Mouse (Mus musculus) MEL (cell line): ENCODE data around the gene Fam110c. TPM values are rescaled to one million over a fixed set of nuclear protein-coding genes. Genes with fewer than 3 reads are reported as not detected.

Experiments
- DNase-seq: peaks from one replicate; pipeline ENCODE4 v3.0.0; 2011; ENCODE audit warnings: low read depth, low spot score
- H3K27ac ChIP-seq: 2 replicates; pipeline ENCODE4 v1.5.1; 2012; ENCODE audit warnings: low read depth, mild to moderate bottlenecking, control low read depth, low read length, moderate library complexity; ENCODE audit not compliant: control insufficient read depth
- H3K27me3 ChIP-seq, 2 experiments: fragments of 150-350 bp in 1 of 2; sonication (generic) in 1 of 2; 2 replicates each; pipeline ENCODE4 v1.6.1; 2012; ENCODE audit warnings: low read length in 2 of 2, mild to moderate bottlenecking in 2 of 2, improper control_type of control experiment in 1 of 2, moderate library complexity in 1 of 2; ENCODE audit not compliant: insufficient read depth in 2 of 2, control insufficient read depth in 1 of 2
- H3K36me3 ChIP-seq, 2 experiments: 2 replicates each; pipeline ENCODE4 v1.6.1; 2012 to 2014; ENCODE audit warnings: low read length in 2 of 2, improper control_type of control experiment in 1 of 2, inconsistent platforms in 1 of 2, mild to moderate bottlenecking in 1 of 2; ENCODE audit not compliant: insufficient read depth in 2 of 2, control insufficient read depth in 1 of 2
- H3K4me1 ChIP-seq, 2 experiments: fragments of 150-350 bp in 1 of 2; sonication (generic) in 1 of 2; 2 replicates each; pipeline ENCODE4 v1.6.1; 2012; ENCODE audit warnings: low read length in 2 of 2, improper control_type of control experiment in 1 of 2, mild to moderate bottlenecking in 1 of 2; ENCODE audit not compliant: insufficient read depth in 2 of 2, control insufficient read depth in 1 of 2
- H3K4me3 ChIP-seq, 2 experiments: fragments of 150-350 bp in 1 of 2; sonication (generic) in 1 of 2; 2 replicates each; pipeline ENCODE4 v1.5.1; 2012; ENCODE audit warnings: low read depth in 2 of 2, low read length in 2 of 2, mild to moderate bottlenecking in 2 of 2, moderate library complexity in 2 of 2, control low read depth in 1 of 2, improper control_type of control experiment in 1 of 2; ENCODE audit not compliant: control insufficient read depth in 1 of 2, insufficient read depth in 1 of 2
- H3K79me2 ChIP-seq: 2 replicates; pipeline ENCODE4 v1.6.1; 2012; ENCODE audit warnings: mild to moderate bottlenecking, low read length, moderate library complexity; ENCODE audit not compliant: control insufficient read depth, poor library complexity, insufficient read depth
- H3K9ac ChIP-seq: 2 replicates; pipeline ENCODE4 v1.6.1; 2012; ENCODE audit warnings: low read depth, mild to moderate bottlenecking, control low read depth, low read length, moderate library complexity; ENCODE audit not compliant: control insufficient read depth, poor library complexity, severe bottlenecking
- H3K9me3 ChIP-seq: fragments of 150-350 bp; sonication (generic); replicated peaks from 2 replicates; pipeline ENCODE4 v1.6.1; 2012; ENCODE audit warnings: mild to moderate bottlenecking, low read length, improper control_type of control experiment, moderate library complexity; ENCODE audit not compliant: insufficient read depth
- CHD1 ChIP-seq: IDR thresholded peaks from 2 replicates; pipeline ENCODE4 v1.6.1; 2012; ENCODE audit warnings: low read depth, mild to moderate bottlenecking, inconsistent platforms, low read length, improper control_type of control experiment
- CHD2 ChIP-seq: IDR thresholded peaks from 2 replicates; pipeline ENCODE4 v1.6.1; 2011; ENCODE audit warnings: low read length, improper control_type of control experiment
- CTCF ChIP-seq, 3 experiments: IDR thresholded peaks in 2 of 3; conservative IDR thresholded peaks in 1 of 3; 2 replicates each; pipeline ENCODE4 v1.5.1; 2011 to 2012; ENCODE audit warnings: low read length in 3 of 3, low read depth in 2 of 3, mild to moderate bottlenecking in 2 of 3, improper control_type of control experiment in 1 of 3, inconsistent platforms in 1 of 3, mixed read lengths in 1 of 3, moderate library complexity in 1 of 3; ENCODE audit not compliant: control insufficient read depth in 1 of 3, insufficient read depth in 1 of 3, poor library complexity in 1 of 3, severe bottlenecking in 1 of 3
- ELF1 ChIP-seq: IDR thresholded peaks from 2 replicates; pipeline ENCODE4 v1.6.1; 2014; ENCODE audit warnings: low read depth, mild to moderate bottlenecking, inconsistent platforms, low read length, improper control_type of control experiment, moderate library complexity
- EP300 ChIP-seq, 2 experiments: IDR thresholded peaks; 2 replicates each; pipeline ENCODE4 v1.6.1; 2011; ENCODE audit warnings: improper control_type of control experiment in 2 of 2, low read length in 2 of 2, low read depth in 1 of 2, mild to moderate bottlenecking in 1 of 2
- ETS1 ChIP-seq: IDR thresholded peaks from 2 replicates; pipeline ENCODE4 v1.6.1; 2012; ENCODE audit warnings: low read depth, mild to moderate bottlenecking, inconsistent platforms, low read length, improper control_type of control experiment, moderate library complexity
- GABPA ChIP-seq: IDR thresholded peaks from 2 replicates; pipeline ENCODE4 v1.6.1; 2012; ENCODE audit warnings: low read depth, mild to moderate bottlenecking, inconsistent platforms, low read length, improper control_type of control experiment, moderate library complexity
- JUND ChIP-seq: IDR thresholded peaks from 2 replicates; pipeline ENCODE4 v1.6.1; 2011; ENCODE audit warnings: low read depth, mild to moderate bottlenecking, improper control_type of control experiment, low read length
- KAT2A ChIP-seq: conservative IDR thresholded peaks from 2 replicates; pipeline ENCODE4 v1.6.1; 2012; ENCODE audit warnings: low read depth, low read length, improper control_type of control experiment, inconsistent platforms
- MAZ ChIP-seq: IDR thresholded peaks from 2 replicates; pipeline ENCODE4 v1.6.1; 2012; ENCODE audit warnings: low read depth, mild to moderate bottlenecking, inconsistent platforms, low read length, improper control_type of control experiment
- MEF2A ChIP-seq: IDR thresholded peaks from 2 replicates; pipeline ENCODE4 v1.6.1; 2014; ENCODE audit warnings: low read depth, mild to moderate bottlenecking, inconsistent platforms, low read length, improper control_type of control experiment; ENCODE audit not compliant: poor library complexity, insufficient replicate concordance, severe bottlenecking; ENCODE audit errors: extremely low read depth
- MYB ChIP-seq: IDR thresholded peaks from 2 replicates; pipeline ENCODE4 v1.6.1; 2011; ENCODE audit warnings: mild to moderate bottlenecking, low read depth, low read length, improper control_type of control experiment
- RAD21 ChIP-seq: IDR thresholded peaks from 2 replicates; pipeline ENCODE4 v1.6.1; 2011; ENCODE audit warnings: mild to moderate bottlenecking, low read depth, low read length, improper control_type of control experiment
- RCOR1 ChIP-seq: IDR thresholded peaks from 2 replicates; pipeline ENCODE4 v1.6.1; 2012; ENCODE audit warnings: low read depth, mild to moderate bottlenecking, inconsistent platforms, low read length, improper control_type of control experiment
- SMC3 ChIP-seq: IDR thresholded peaks from 2 replicates; pipeline ENCODE4 v1.6.1; 2011; ENCODE audit warnings: low read depth, low read length, improper control_type of control experiment
- TCF12 ChIP-seq: IDR thresholded peaks from 2 replicates; pipeline ENCODE4 v1.6.1; 2014; ENCODE audit warnings: low read depth, mild to moderate bottlenecking, inconsistent platforms, low read length, improper control_type of control experiment, moderate library complexity
- ZKSCAN1 ChIP-seq: IDR thresholded peaks from 2 replicates; pipeline ENCODE4 v1.6.1; 2012; ENCODE audit warnings: low read depth, mild to moderate bottlenecking, inconsistent platforms, low read length, improper control_type of control experiment, moderate library complexity
- polyA plus RNA-seq, 2 experiments: library from polyadenylated mRNA; stranded (reverse) in 1 of 2; unstranded in 1 of 2; fragments of >175 nt in 1 of 2; fragments of >200 nt in 1 of 2; gene quantifications; 2 replicates each; pipeline versions ENCODE4 v1.2.1 to v1.2.4; 2012; ENCODE audit warnings: low replicate concordance in 2 of 2, low read depth in 1 of 2; ENCODE audit not compliant: insufficient read length in 2 of 2, insufficient read depth in 1 of 2, missing spikeins in 1 of 2
- total RNA-seq: library from RNA; depleted of rRNA; stranded (reverse); fragments of 300-350 nt; gene quantifications from 2 replicates; pipeline ENCODE4 v1.2.3, GENCODE M21; 2012

Fam110c gene
- total and polyA plus RNA-seq, 3 experiments: 0.04 to 0.40 TPM; not detected in 1

- no peak overlapping the region for H3K4me3 ChIP-seq
- no peaks in the 10 kb centered on the region for H3K9me3 ChIP-seq
- no peaks in the 10 kb centered on the region for H3K4me1 ChIP-seq
- no peak overlapping the region for H3K27ac ChIP-seq
- DNase-seq: no peak
- no peak overlapping the region for H3K9ac ChIP-seq
- TF ChIP-seq CHD1 (no peak), GABPA (no peak), MYB (no peak), CHD2 (no peak), TCF12 (no peak), MEF2A (no peak), ZKSCAN1 (no peak), ELF1 (no peak), JUND (no peak), RCOR1 (no peak)
- H3K27me3 ChIP-seq: no peaks in the 10 kb centered on the region; a peak in 2 of 4 replicates
- no peaks in the 10 kb centered on the region for H3K79me2 ChIP-seq
- no peaks in the 10 kb centered on the region for H3K36me3 ChIP-seq
Measured at GRCm38 (mm10) chr12:31101821-31102220, 28.2 kb downstream of the Fam110c start.

GRCm38 (mm10) chr12:31116005-31116466 lies 42.4 kb downstream of the Fam110c start:
- no peak overlapping the region for H3K4me3 ChIP-seq
- TF ChIP-seq RAD21 (peak; percentile 41), EP300 (IDR thresholded peaks at IDR 0.05; ENCODE audit: low read depth in 1 of 2, low read length in 2 of 2) (no peak), CTCF (IDR thresholded peaks at IDR 0.05 in 2 of 3, conservative IDR thresholded peaks at IDR 0.05 in 1 of 3; ENCODE audit: control insufficient read depth in 1 of 3, insufficient read depth in 1 of 3, low read depth in 2 of 3, low read length in 3 of 3, poor library complexity in 1 of 3, severe bottlenecking in 1 of 3) (peak; percentile 43 to 67 (median 54)), KAT2A (no peak), MAZ (no peak), ZKSCAN1 (no peak), MEF2A (no peak), SMC3 (peak; percentile 44), ETS1 (no peak)
- H3K4me1 ChIP-seq: no peaks in the 10 kb centered on the region
- no peak overlapping the region for H3K9ac ChIP-seq
- no peak overlapping the region for H3K27ac ChIP-seq
- no peaks in the 10 kb centered on the region for H3K9me3 ChIP-seq
- DNase-seq: peak; percentile 45
- H3K79me2 ChIP-seq: no peaks in the 10 kb centered on the region
- H3K36me3 ChIP-seq: no peaks in the 10 kb centered on the region
- no peaks in the 10 kb centered on the region; a peak in 1 of 4 replicates for H3K27me3 ChIP-seq
